Mouse (Mus musculus) liver, embryonic 14.5 days (tissue): Measurements from ENCODE around the gene Rabgap1l. TPM values are rescaled to one million over a fixed set of nuclear protein-coding genes. Genes with fewer than 3 reads are reported as not detected.
"Not testable (repeated sequence)": the region's sequence is repeated elsewhere in the genome, so short reads cannot be mapped to it uniquely, and the experiment has no call there.

Experiments
- ATAC-seq: fragments of 200-750 bp; cut with Nextera tagmentation; 2 replicates; pipeline ENCODE4 v1.8.0; 2017; ENCODE audit warnings: moderate number of reproducible peaks, mild to moderate bottlenecking, moderate library complexity; ENCODE audit not compliant: insufficient read depth
- DNase-seq, 3 experiments: peaks; one replicate each; pipeline ENCODE4 v3.0.0-alpha.2; 2012 to 2013; ENCODE audit warnings: low read depth in 3 of 3, low spot score in 3 of 3
- H3K27ac ChIP-seq: fragments of 300-500 bp; sonication (generic); 2 replicates; pipeline ENCODE4 v1.5.1; 2014; ENCODE audit warnings: moderate library complexity, mild to moderate bottlenecking, control low read depth, inconsistent platforms
- H3K27me3 ChIP-seq: fragments of 300-500 bp; sonication (generic); 2 replicates; pipeline ENCODE4 v1.6.1; 2014; ENCODE audit warnings: mild to moderate bottlenecking, low read length, moderate library complexity; ENCODE audit not compliant: control insufficient read depth, insufficient read depth
- H3K36me3 ChIP-seq: fragments of 300-500 bp; sonication (generic); replicated peaks from 2 replicates; pipeline ENCODE4 v1.6.1; 2014; ENCODE audit warnings: low read depth; ENCODE audit not compliant: control insufficient read depth, insufficient read depth
- H3K4me1 ChIP-seq, 2 experiments: fragments of 200-500 bp in 1 of 2; fragments of 300-500 bp in 1 of 2; sonication (generic) in 1 of 2; replicated peaks; 2 replicates each; pipeline ENCODE4 v1.6.1; 2012 to 2014; ENCODE audit warnings: antibody characterized with exemption in 1 of 2, inconsistent platforms in 1 of 2, low read length in 1 of 2; ENCODE audit not compliant: control insufficient read depth in 2 of 2, insufficient read depth in 2 of 2
- H3K4me2 ChIP-seq: fragments of 300-500 bp; sonication (generic); 2 replicates; pipeline ENCODE4 v1.6.1; 2014; ENCODE audit warnings: low read depth, mild to moderate bottlenecking, control low read depth, moderate library complexity
- H3K4me3 ChIP-seq, 2 experiments: fragments of 200-500 bp in 1 of 2; fragments of 300-500 bp in 1 of 2; sonication (generic) in 1 of 2; 2 replicates each; pipeline ENCODE4 v1.5.1; 2012 to 2014; ENCODE audit warnings: low read depth in 2 of 2, low read length in 2 of 2, mild to moderate bottlenecking in 2 of 2, control low read depth in 1 of 2, inconsistent platforms in 1 of 2, moderate library complexity in 1 of 2; ENCODE audit not compliant: insufficient read depth in 1 of 2
- H3K9ac ChIP-seq: fragments of 300-500 bp; sonication (generic); replicated peaks from 2 replicates; pipeline ENCODE4 v1.6.1; 2014; ENCODE audit warnings: mild to moderate bottlenecking, control low read depth, moderate library complexity
- H3K9me3 ChIP-seq: fragments of 300-500 bp; sonication (generic); 2 replicates; pipeline ENCODE4 v1.6.1; 2016; ENCODE audit warnings: low read length, mixed read lengths; ENCODE audit not compliant: control insufficient read depth
- CTCF ChIP-seq: IDR thresholded peaks from 2 replicates; pipeline ENCODE4 v1.5.1; 2016; ENCODE audit warnings: antibody characterized with exemption, low read depth, control low read depth
- EP300 ChIP-seq: IDR thresholded peaks from 2 replicates; pipeline ENCODE4 v1.6.1; 2016; ENCODE audit warnings: antibody characterized with exemption, low read depth
- WGBS: fragments of 180-500 bp; shearing (Covaris S2); extraction: QIAGEN DNeasy Blood & Tissue Kit; methylation state at CpG from one replicate; pipeline ENCODE4 v1.1.7; 2014; ENCODE audit not compliant: insufficient replicate concordance; 5-methylcytosine and 5-hydroxymethylcytosine counted together
- polyA plus RNA-seq, 2 experiments: library from polyadenylated mRNA; depleted of rRNA in 1 of 2; stranded (reverse) in 1 of 2; unstranded in 1 of 2; fragments of >200 nt; fragmentation: Nextera tagmentation in 1 of 2; extraction: Ambion mirVana in 1 of 2; gene quantifications; 2 replicates each; pipeline versions ENCODE4 v1.2.1 to v1.2.3; 2012 to 2014

Rabgap1l gene
- polyA plus RNA-seq, 2 experiments = 18.7 to 27.5 TPM

GRCm38 (mm10) chr1:160645416-160645815, 147.6 kb downstream of the Rabgap1l start:
- Histone ChIP-seq H3K9me3 (no peaks in the 10 kb centered on the region), H3K4me3 (no peak overlapping the region), H3K4me2 (no peak overlapping the region), H3K27me3 (no peaks in the 10 kb centered on the region), H3K27ac (no peak overlapping the region), H3K4me1 (no peaks in the 10 kb centered on the region), H3K9ac (no peak overlapping the region), H3K36me3 (no peaks in the 10 kb centered on the region)
- TF ChIP-seq CTCF = peak; percentile 34; the same call in 1 of the 2 replicates
- TF ChIP-seq EP300 = no peak
- WGBS = 88% methylated on average over 3 of the region's 3 CpGs
- DNase-seq = no peak
- ATAC-seq = no peak

- H3K4me2 ChIP-seq = no peak overlapping the region
- TF ChIP-seq CTCF (no peak), EP300 (peak; percentile 52)
- H3K36me3 ChIP-seq = no peaks in the 10 kb centered on the region
- no peak for DNase-seq
- WGBS = 64% methylated on average over 12 of the region's 12 CpGs
- no peaks in the 10 kb centered on the region for H3K27me3 ChIP-seq
- H3K9ac ChIP-seq = no peak overlapping the region
- 0 out of 2 replicates have a peak, but pooled peaks have one; percentile 21 for ATAC-seq
- H3K4me1 ChIP-seq = no peaks in the 10 kb centered on the region
- no peaks in the 10 kb centered on the region for H3K9me3 ChIP-seq
- no peak overlapping the region for H3K4me3 ChIP-seq
- H3K27ac ChIP-seq = no peak overlapping the region
Observed at GRCm38 (mm10) chr1:160628213-160628932, 164.6 kb downstream of the Rabgap1l start.

GRCm38 (mm10) chr1:160624354-160625120, 168.5 kb downstream of the Rabgap1l start:
- not testable (repeated sequence) for H3K27me3 ChIP-seq, H3K9me3 ChIP-seq, ATAC-seq, H3K4me3 ChIP-seq, H3K4me2 ChIP-seq, H3K27ac ChIP-seq, H3K4me1 ChIP-seq, H3K36me3 ChIP-seq, H3K9ac ChIP-seq, DNase-seq
- WGBS = 79% methylated on average over 4 of the region's 4 CpGs

- DNase-seq (no peak), ATAC-seq (no peak)
- WGBS = 25% methylated on average over 2 of the region's 2 CpGs
- no peaks in the 10 kb centered on the region for H3K9me3 ChIP-seq
- H3K27ac ChIP-seq = no peak overlapping the region
- TF ChIP-seq EP300 (no peak), CTCF (no peak)
- H3K4me3 ChIP-seq = no peak overlapping the region
- no peaks in the 10 kb centered on the region for H3K27me3 ChIP-seq
- no peaks in the 10 kb centered on the region for H3K36me3 ChIP-seq
- no peaks in the 10 kb centered on the region for H3K4me1 ChIP-seq
- no peak overlapping the region for H3K4me2 ChIP-seq
- H3K9ac ChIP-seq = no peak overlapping the region
Observed at GRCm38 (mm10) chr1:160618201-160618600, 174.8 kb downstream of the Rabgap1l start.

- Histone ChIP-seq H3K9me3 (no peaks in the 10 kb centered on the region), H3K27ac (no peak overlapping the region), H3K9ac (no peak overlapping the region), H3K36me3 (no peaks in the 10 kb centered on the region), H3K4me1 (no peaks in the 10 kb centered on the region), H3K27me3 (no peaks in the 10 kb centered on the region), H3K4me2 (no peak overlapping the region), H3K4me3 (no peak overlapping the region)
- TF ChIP-seq CTCF = no peak
- no peak for TF ChIP-seq EP300
- whole genome bisulfite sequencing = 74% methylated on average over 2 of the region's 2 CpGs
- DNase-seq (no peak), ATAC-seq (no peak)
Observed at GRCm38 (mm10) chr1:160606425-160606824, 186.6 kb downstream of the Rabgap1l start.

GRCm38 (mm10) chr1:160603312-160603711, 189.7 kb downstream of the Rabgap1l start:
- H3K9me3 ChIP-seq, ATAC-seq, H3K4me3 ChIP-seq, H3K9ac ChIP-seq, H3K4me1 ChIP-seq, H3K4me2 ChIP-seq, H3K27me3 ChIP-seq, H3K36me3 ChIP-seq, DNase-seq, H3K27ac ChIP-seq: not testable (repeated sequence)
